Mouse (Mus musculus): ENCODE measurements around the gene Wdr76. TPM values are rescaled to one million over a fixed set of nuclear protein-coding genes. Genes with fewer than 3 reads are reported as not detected.
"Not testable (repeated sequence)": the region's sequence is repeated elsewhere in the genome, so short reads cannot be mapped to it uniquely, and the experiment has no call there.

Wdr76 gene
- polyA plus RNA-seq, 1 experiment from 2014 or later = 9.3 TPM

DNA sequence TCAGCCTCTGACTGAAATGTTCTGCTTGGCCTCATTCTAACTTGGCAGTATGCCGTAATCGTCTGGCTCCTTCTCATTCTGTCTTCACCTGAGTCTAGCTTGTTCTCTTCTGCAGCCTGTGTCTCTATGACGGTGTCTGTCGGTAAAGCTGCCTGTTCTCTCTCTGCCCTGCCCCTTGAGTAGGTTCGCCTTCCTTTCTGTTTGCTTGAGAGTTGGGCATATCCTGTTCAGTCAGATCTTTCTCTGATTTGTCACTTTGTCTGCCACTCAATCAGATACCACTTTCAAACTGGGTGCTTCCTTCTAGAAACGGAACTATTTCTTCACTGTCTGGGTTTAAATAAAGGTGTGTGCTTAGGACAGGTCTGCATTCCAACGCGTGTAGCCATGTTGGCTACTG lies 4.9 kb downstream of the Wdr76 start:
- whole genome bisulfite sequencing = 91% methylated on average over 8 of the region's 8 CpGs
- no peak overlapping the region for H3K4me2 ChIP-seq (replicated peaks; ENCODE audit: low read depth, low read length)
- no peak for ATAC-seq (ENCODE audit: insufficient number of reproducible peaks, insufficient read depth, low FRiP score, low read depth)

DNA sequence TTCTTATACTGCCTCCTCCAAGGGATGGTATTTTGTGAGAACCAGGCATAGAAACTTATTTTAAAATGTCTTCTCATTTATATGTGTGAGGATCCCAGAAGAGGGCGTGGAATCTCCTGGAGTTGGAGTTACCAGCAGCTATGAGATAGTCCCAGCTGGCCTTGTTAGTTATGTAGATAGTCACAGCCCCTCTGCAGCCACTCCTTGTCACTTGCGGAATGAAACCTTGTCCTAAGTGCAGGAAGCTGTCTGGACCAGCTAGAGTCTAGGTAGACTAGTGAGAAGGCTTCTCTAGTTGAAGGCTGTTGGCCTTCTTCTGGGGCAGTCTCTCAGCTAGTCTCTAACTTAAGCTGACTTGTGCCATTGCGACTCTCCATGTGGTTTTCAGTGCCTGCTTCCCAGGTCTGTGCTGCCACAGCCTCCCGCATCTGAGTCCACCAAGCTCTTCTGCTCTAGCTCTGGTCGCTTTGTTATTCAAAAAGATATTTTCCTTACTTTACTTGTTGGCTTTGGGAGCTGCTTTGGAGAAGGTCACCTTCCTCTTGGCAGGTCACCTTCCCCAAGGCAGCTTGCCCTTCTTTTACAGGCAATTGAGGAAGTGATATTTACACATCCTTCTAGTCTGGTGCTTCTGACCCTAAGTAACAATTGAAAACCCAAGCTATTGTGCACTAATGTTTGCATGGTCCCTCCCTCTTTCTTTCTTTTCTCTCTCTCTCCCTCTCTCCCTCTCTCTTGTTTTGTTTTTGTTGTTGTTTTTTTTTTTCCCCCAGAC lies 6.7 kb downstream of the Wdr76 start:
- WGBS = 87% methylated on average over 4 of the region's 5 CpGs
- not testable (repeated sequence) for H3K4me3 ChIP-seq (ENCODE audit: low read depth, low read length); H3K4me1 ChIP-seq (ENCODE audit: control insufficient read depth, insufficient read depth, low read length); H3K27ac ChIP-seq (ENCODE audit: low read length); ATAC-seq (ENCODE audit: insufficient number of reproducible peaks, insufficient read depth, low FRiP score, low read depth); H3K9ac ChIP-seq (replicated peaks; ENCODE audit: low read depth, low read length); H3K9me3 ChIP-seq (ENCODE audit: control insufficient read depth, low read depth, low read length); H3K27me3 ChIP-seq (ENCODE audit: control insufficient read depth, insufficient read depth, low read length); H3K4me2 ChIP-seq (replicated peaks; ENCODE audit: low read depth, low read length)
- peaks cover 19% of the 10 kb centered on the region for H3K36me3 ChIP-seq (ENCODE audit: control insufficient read depth, insufficient read depth, low read length)

More for the DNA sequence above, 4.9 kb downstream of the Wdr76 start:
- Histone ChIP-seq H3K27ac (ENCODE audit: low read length) (no peak overlapping the region), H3K9me3 (ENCODE audit: control insufficient read depth, low read depth, low read length) (no peaks in the 10 kb centered on the region), H3K27me3 (ENCODE audit: control insufficient read depth, insufficient read depth, low read length) (no peaks in the 10 kb centered on the region), H3K4me1 (ENCODE audit: control insufficient read depth, insufficient read depth, low read length) (peaks cover 4% of the 10 kb centered on the region; the same call in 1 of the 2 replicates), H3K4me3 (ENCODE audit: low read depth, low read length) (no peak overlapping the region), H3K36me3 (ENCODE audit: control insufficient read depth, insufficient read depth, low read length) (peaks cover 15% of the 10 kb centered on the region; the same call in 1 of the 2 replicates), H3K9ac (replicated peaks; ENCODE audit: low read depth, low read length) (no peak overlapping the region)

DNA sequence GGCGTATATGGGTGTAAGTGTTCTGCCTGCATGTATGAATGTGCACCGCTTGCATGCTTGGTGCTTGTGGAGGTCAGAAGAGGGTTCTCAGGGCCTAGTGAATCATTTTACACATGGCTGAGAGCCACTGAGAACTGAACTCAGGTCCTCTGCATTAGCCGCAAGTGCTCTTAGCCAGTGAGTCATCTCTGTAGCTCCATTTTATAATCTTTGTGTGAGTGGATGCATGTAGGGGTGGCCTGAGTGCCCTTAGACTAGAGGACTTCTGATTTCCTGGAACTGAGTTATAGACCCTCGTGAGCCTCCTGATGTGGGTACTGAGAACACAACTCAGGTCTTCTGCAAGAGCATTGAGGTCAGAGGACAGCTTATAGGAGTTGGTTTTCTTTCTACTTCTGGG lies 7.7 kb downstream of the Wdr76 start:
- H3K9ac ChIP-seq (replicated peaks; ENCODE audit: low read depth, low read length) = no peak overlapping the region
- H3K36me3 ChIP-seq (ENCODE audit: control insufficient read depth, insufficient read depth, low read length) = peaks cover 20% of the 10 kb centered on the region
- ATAC-seq (ENCODE audit: insufficient number of reproducible peaks, insufficient read depth, low FRiP score, low read depth) = no peak
- H3K27ac ChIP-seq (ENCODE audit: low read length) = no peak overlapping the region
- no peaks in the 10 kb centered on the region for H3K9me3 ChIP-seq (ENCODE audit: control insufficient read depth, low read depth, low read length)
- H3K4me2 ChIP-seq (replicated peaks; ENCODE audit: low read depth, low read length) = no peak overlapping the region
- no peaks in the 10 kb centered on the region for H3K27me3 ChIP-seq (ENCODE audit: control insufficient read depth, insufficient read depth, low read length)
- no peaks in the 10 kb centered on the region for H3K4me1 ChIP-seq (ENCODE audit: control insufficient read depth, insufficient read depth, low read length)
- no peak overlapping the region for H3K4me3 ChIP-seq (ENCODE audit: low read depth, low read length)
- WGBS = 93% methylated on average over 4 of the region's 4 CpGs

DNA sequence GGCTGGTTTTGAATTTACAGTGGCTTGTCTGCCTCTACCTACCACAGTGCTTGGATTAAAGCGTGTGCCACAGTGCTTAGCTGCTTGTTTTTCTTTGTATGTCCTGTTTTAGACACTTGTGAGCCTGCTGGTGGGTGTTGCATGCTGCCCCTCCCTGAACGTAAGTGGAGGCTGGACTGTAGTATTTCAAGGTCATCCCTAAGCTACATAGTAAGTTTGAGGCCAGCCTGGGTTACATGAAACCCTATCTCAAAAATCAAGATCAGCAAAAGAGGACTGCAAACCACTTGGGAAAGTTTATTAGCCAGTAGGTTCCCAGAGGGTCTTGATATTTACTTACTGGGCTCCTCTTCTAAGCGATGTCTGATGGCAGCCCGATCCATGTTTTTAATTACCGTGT lies 11.6 kb downstream of the Wdr76 start:
- Histone ChIP-seq H3K4me1 (ENCODE audit: control insufficient read depth, insufficient read depth, low read length) (no peaks in the 10 kb centered on the region), H3K4me3 (ENCODE audit: low read depth, low read length) (no peak overlapping the region), H3K9me3 (ENCODE audit: control insufficient read depth, low read depth, low read length) (no peaks in the 10 kb centered on the region), H3K27me3 (ENCODE audit: control insufficient read depth, insufficient read depth, low read length) (no peaks in the 10 kb centered on the region), H3K4me2 (replicated peaks; ENCODE audit: low read depth, low read length) (no peak overlapping the region), H3K9ac (replicated peaks; ENCODE audit: low read depth, low read length) (no peak overlapping the region), H3K27ac (ENCODE audit: low read length) (no peak overlapping the region), H3K36me3 (ENCODE audit: control insufficient read depth, insufficient read depth, low read length) (peaks cover 22% of the 10 kb centered on the region)
- WGBS = 93% methylated on average over 5 of the region's 5 CpGs
- ATAC-seq (ENCODE audit: insufficient number of reproducible peaks, insufficient read depth, low FRiP score, low read depth) = no peak

DNA sequence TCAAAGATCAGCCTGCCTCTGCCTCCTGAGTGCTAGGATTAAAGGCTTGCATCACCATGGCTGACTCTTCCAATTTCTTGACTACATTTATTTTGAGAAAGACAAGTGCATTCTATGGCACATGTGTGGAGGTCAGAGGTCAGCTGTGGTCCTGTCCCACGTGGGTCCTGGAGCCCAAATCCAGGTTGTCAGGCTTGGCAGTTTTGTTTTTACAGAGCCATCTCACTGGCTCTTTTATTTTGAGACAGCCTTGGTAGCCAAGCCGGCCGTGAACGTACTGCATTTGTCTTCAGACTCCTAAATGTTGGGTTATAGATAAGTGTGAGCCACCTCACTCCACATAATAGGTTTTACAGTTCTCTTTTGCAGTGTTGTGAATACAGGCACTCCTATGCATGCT lies 12.2 kb downstream of the Wdr76 start:
- H3K36me3 ChIP-seq (ENCODE audit: control insufficient read depth, insufficient read depth, low read length) = peaks cover 20% of the 10 kb centered on the region
- not testable (repeated sequence) for H3K4me1 ChIP-seq (ENCODE audit: control insufficient read depth, insufficient read depth, low read length); ATAC-seq (ENCODE audit: insufficient number of reproducible peaks, insufficient read depth, low FRiP score, low read depth); H3K9ac ChIP-seq (replicated peaks; ENCODE audit: low read depth, low read length); H3K4me2 ChIP-seq (replicated peaks; ENCODE audit: low read depth, low read length); H3K9me3 ChIP-seq (ENCODE audit: control insufficient read depth, low read depth, low read length); H3K27me3 ChIP-seq (ENCODE audit: control insufficient read depth, insufficient read depth, low read length); H3K27ac ChIP-seq (ENCODE audit: low read length); H3K4me3 ChIP-seq (ENCODE audit: low read depth, low read length)
- whole genome bisulfite sequencing = 92% methylated on average over 4 of the region's 4 CpGs

DNA sequence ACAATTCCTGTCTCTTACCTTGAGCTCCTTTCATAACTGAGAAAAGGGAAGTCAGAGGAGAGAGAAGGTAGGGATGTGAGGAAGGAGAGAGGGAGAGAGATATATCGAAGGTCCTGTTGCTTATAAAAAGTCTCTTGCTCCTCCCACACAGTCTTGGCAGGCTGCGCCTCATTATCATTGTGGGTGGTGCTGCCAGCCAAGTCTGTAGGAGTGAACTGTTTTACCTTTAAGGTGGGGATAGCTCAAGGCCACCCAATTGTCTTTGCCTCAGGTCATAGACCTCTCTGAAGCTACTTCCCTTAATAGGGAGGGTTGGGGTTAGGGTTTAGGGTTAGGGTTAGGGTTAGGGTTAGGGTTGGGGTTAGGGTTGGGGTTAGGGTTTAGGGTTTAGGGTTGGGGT lies 15.5 kb downstream of the Wdr76 start:
- H3K36me3 ChIP-seq (ENCODE audit: control insufficient read depth, insufficient read depth, low read length) = peaks cover 16% of the 10 kb centered on the region
- no peaks in the 10 kb centered on the region for H3K4me1 ChIP-seq (ENCODE audit: control insufficient read depth, insufficient read depth, low read length)
- H3K9me3 ChIP-seq (ENCODE audit: control insufficient read depth, low read depth, low read length) = no peaks in the 10 kb centered on the region
- WGBS = 72% methylated on average over 2 of the region's 2 CpGs
- H3K27ac ChIP-seq (ENCODE audit: low read length) = no peak overlapping the region
- no peak overlapping the region for H3K9ac ChIP-seq (replicated peaks; ENCODE audit: low read depth, low read length)
- no peak overlapping the region for H3K4me2 ChIP-seq (replicated peaks; ENCODE audit: low read depth, low read length)
- no peaks in the 10 kb centered on the region for H3K27me3 ChIP-seq (ENCODE audit: control insufficient read depth, insufficient read depth, low read length)
- no peak overlapping the region for H3K4me3 ChIP-seq (ENCODE audit: low read depth, low read length)
- ATAC-seq (ENCODE audit: insufficient number of reproducible peaks, insufficient read depth, low FRiP score, low read depth) = no peak

DNA sequence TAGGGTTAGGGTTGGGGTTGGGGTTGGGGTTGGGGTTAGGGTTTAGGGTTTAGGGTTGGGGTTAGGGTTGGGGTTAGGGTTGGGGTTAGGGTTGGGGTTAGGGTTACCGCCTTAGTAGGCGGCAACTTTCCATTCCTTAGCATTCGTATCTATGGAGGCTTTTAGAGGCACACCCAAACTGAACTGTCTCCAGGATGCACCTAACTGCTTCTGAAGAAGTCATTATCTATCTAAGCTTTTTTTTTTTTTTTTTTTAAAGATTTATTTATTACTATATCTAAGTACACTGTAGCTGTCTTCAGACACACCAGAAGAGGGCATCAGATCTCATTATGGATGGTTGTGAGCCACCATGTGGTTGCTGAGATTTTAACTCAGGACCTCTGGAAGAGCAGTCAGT lies 16.3 kb downstream of the Wdr76 start:
- not testable (repeated sequence) for H3K27ac ChIP-seq (ENCODE audit: low read length); H3K27me3 ChIP-seq (ENCODE audit: control insufficient read depth, insufficient read depth, low read length); H3K4me2 ChIP-seq (replicated peaks; ENCODE audit: low read depth, low read length); H3K9me3 ChIP-seq (ENCODE audit: control insufficient read depth, low read depth, low read length); H3K9ac ChIP-seq (replicated peaks; ENCODE audit: low read depth, low read length); ATAC-seq (ENCODE audit: insufficient number of reproducible peaks, insufficient read depth, low FRiP score, low read depth); H3K4me3 ChIP-seq (ENCODE audit: low read depth, low read length); H3K4me1 ChIP-seq (ENCODE audit: control insufficient read depth, insufficient read depth, low read length)
- 100% methylated on average over 3 of the region's 3 CpGs for WGBS
- peaks cover 16% of the 10 kb centered on the region for H3K36me3 ChIP-seq (ENCODE audit: control insufficient read depth, insufficient read depth, low read length)

DNA sequence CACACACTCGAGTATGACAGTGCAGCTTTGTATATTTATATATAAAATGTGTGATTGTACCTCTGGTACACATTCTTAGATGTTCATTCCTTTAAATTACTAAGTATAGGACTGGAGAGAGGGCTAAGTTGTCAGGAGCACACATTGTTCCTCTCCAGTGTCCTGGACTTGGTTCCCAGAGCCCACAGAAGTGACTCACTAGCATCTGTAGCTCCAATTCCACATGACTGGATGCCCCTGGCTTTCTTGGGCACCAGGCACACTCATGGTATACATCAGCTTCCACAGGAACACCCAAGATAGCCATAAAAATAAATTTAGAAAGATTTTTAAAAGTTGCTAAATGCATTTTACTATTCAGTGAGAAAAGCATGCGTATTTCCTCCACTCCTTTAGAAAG lies 18.5 kb downstream of the Wdr76 start:
- Histone ChIP-seq H3K4me1 (ENCODE audit: control insufficient read depth, insufficient read depth, low read length) (no peaks in the 10 kb centered on the region), H3K27me3 (ENCODE audit: control insufficient read depth, insufficient read depth, low read length) (no peaks in the 10 kb centered on the region), H3K9me3 (ENCODE audit: control insufficient read depth, low read depth, low read length) (no peaks in the 10 kb centered on the region), H3K27ac (ENCODE audit: low read length) (no peak overlapping the region), H3K36me3 (ENCODE audit: control insufficient read depth, insufficient read depth, low read length) (peaks cover 7% of the 10 kb centered on the region; the same call in 1 of the 2 replicates), H3K4me3 (ENCODE audit: low read depth, low read length) (no peak overlapping the region), H3K9ac (replicated peaks; ENCODE audit: low read depth, low read length) (no peak overlapping the region), H3K4me2 (replicated peaks; ENCODE audit: low read depth, low read length) (no peak overlapping the region)
- no peak for ATAC-seq (ENCODE audit: insufficient number of reproducible peaks, insufficient read depth, low FRiP score, low read depth)
- WGBS = 89% methylated on average over 2 of the region's 2 CpGs

DNA sequence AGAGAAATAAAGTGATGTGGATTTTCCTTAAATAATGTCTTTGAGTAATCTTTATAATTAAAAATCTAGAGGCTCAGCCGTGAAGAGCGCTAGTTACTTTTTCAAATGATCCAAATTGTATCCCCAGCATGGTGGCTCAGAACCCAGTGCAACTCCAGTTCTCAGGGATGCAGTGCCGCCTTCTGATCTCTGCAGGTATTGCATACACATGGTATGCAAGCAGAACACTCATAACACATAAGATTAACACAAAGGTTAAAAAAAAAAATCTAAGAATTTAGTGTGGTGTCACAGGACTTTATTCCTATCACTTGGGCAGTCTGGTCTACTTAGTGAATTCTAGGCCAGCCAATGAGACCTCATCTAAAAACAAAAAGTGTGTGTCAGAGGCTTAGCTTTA lies 38.3 kb downstream of the Wdr76 start:
- 88% methylated on average over 3 of the region's 3 CpGs for WGBS
- Histone ChIP-seq H3K9me3 (ENCODE audit: control insufficient read depth, low read depth, low read length) (no peaks in the 10 kb centered on the region), H3K9ac (replicated peaks; ENCODE audit: low read depth, low read length) (no peak overlapping the region), H3K36me3 (ENCODE audit: control insufficient read depth, insufficient read depth, low read length) (peaks cover 13% of the 10 kb centered on the region; the same call in 1 of the 2 replicates), H3K4me3 (ENCODE audit: low read depth, low read length) (no peak overlapping the region), H3K4me1 (ENCODE audit: control insufficient read depth, insufficient read depth, low read length) (no peaks in the 10 kb centered on the region), H3K4me2 (replicated peaks; ENCODE audit: low read depth, low read length) (no peak overlapping the region), H3K27me3 (ENCODE audit: control insufficient read depth, insufficient read depth, low read length) (no peaks in the 10 kb centered on the region), H3K27ac (ENCODE audit: low read length) (no peak overlapping the region)
- ATAC-seq (ENCODE audit: insufficient number of reproducible peaks, insufficient read depth, low FRiP score, low read depth) = no peak
